Mouse (Mus musculus) forebrain, embryonic 11.5 days (tissue): ENCODE results near the gene Sltm. TPM values are rescaled to one million over a fixed set of nuclear protein-coding genes. Genes with fewer than 3 reads are reported as not detected.

Experiments used
- ATAC-seq: fragments of 200-750 bp; cut with Nextera tagmentation; replicated peaks from 2 replicates; pipeline ENCODE4 v1.8.0; 2017; ENCODE audit warnings: moderate TSS enrichment; ENCODE audit not compliant: low FRiP score
- DNase-seq: peaks from one replicate; pipeline ENCODE4 v3.0.0-alpha.2; 2017; ENCODE audit warnings: low spot score
- H3K27ac ChIP-seq: fragments of 300-500 bp; sonication (generic); 2 replicates; pipeline ENCODE4 v1.5.1; 2014; ENCODE audit warnings: low read depth, low read length
- H3K27me3 ChIP-seq: fragments of 300-500 bp; sonication (generic); 2 replicates; pipeline ENCODE4 v1.6.1; 2014; ENCODE audit warnings: mild to moderate bottlenecking, low read length, mixed read lengths; ENCODE audit not compliant: control insufficient read depth, insufficient read depth
- H3K36me3 ChIP-seq: fragments of 300-500 bp; sonication (generic); 2 replicates; pipeline ENCODE4 v1.6.1; 2014; ENCODE audit warnings: mild to moderate bottlenecking, low read length, moderate library complexity, mixed read lengths; ENCODE audit not compliant: control insufficient read depth, insufficient read depth
- H3K4me1 ChIP-seq: fragments of 300-500 bp; sonication (generic); replicated peaks from 2 replicates; pipeline ENCODE4 v1.6.1; 2014; ENCODE audit warnings: low read length, mixed read lengths; ENCODE audit not compliant: control insufficient read depth, insufficient read depth
- H3K4me2 ChIP-seq: fragments of 300-500 bp; sonication (generic); 2 replicates; pipeline ENCODE4 v1.6.1; 2014; ENCODE audit warnings: low read depth, mild to moderate bottlenecking, low read length, moderate library complexity, mixed read lengths; ENCODE audit not compliant: severe bottlenecking
- H3K4me3 ChIP-seq: fragments of 300-500 bp; sonication (generic); 2 replicates; pipeline ENCODE4 v1.5.1; 2014; ENCODE audit warnings: low read depth, low read length
- H3K9ac ChIP-seq: fragments of 300-500 bp; sonication (generic); 2 replicates; pipeline ENCODE4 v1.6.1; 2014; ENCODE audit warnings: low read length
- H3K9me3 ChIP-seq: fragments of 300-500 bp; sonication (generic); 2 replicates; pipeline ENCODE4 v1.6.1; 2016; ENCODE audit warnings: low read length, mixed read lengths; ENCODE audit not compliant: control insufficient read depth
- WGBS: fragments of 180-500 bp; shearing (Covaris S2); extraction: QIAGEN DNeasy Blood & Tissue Kit; methylation state at CpG from one replicate; pipeline ENCODE4 v1.1.7; 2014; 5-methylcytosine and 5-hydroxymethylcytosine counted together
- polyA plus RNA-seq: library from polyadenylated mRNA; unstranded; fragments of >200 nt; fragmentation: Nextera tagmentation; extraction: Ambion mirVana; gene quantifications from 2 replicates; pipeline ENCODE4 v1.2.1, GENCODE M21; 2014

The Sltm gene
- polyA plus RNA-seq, 1 experiment from 2014 or later = 80.2 TPM

DNA sequence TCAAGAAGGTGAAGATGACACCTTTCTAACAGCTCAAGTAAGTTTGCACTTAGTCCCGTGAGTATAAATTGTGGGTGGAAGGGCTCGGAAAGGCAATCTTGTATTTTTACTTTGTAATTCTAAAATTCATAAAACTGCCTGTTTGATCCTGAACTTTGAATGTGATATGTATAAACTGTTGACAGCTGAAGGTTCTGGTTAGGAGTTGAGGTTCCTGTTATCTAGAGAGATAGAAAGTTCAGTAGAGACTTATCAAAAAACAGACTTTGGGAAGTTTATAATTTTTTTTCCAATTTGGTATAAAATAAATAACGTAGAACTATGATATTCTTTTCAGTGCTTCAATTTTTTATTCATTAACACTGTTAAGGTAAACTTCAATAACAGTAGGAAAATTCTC, 20.3 kb downstream of the Sltm start:
- DNase-seq (no peak), ATAC-seq (no peak)
- Histone ChIP-seq H3K36me3 (no peaks in the 10 kb centered on the region), H3K27me3 (no peaks in the 10 kb centered on the region), H3K4me3 (no peak overlapping the region), H3K9me3 (no peaks in the 10 kb centered on the region), H3K4me2 (no peak overlapping the region), H3K27ac (no peak overlapping the region), H3K9ac (no peak overlapping the region), H3K4me1 (no peaks in the 10 kb centered on the region)
- 93% methylated on average over 3 of the region's 3 CpGs for WGBS

DNA sequence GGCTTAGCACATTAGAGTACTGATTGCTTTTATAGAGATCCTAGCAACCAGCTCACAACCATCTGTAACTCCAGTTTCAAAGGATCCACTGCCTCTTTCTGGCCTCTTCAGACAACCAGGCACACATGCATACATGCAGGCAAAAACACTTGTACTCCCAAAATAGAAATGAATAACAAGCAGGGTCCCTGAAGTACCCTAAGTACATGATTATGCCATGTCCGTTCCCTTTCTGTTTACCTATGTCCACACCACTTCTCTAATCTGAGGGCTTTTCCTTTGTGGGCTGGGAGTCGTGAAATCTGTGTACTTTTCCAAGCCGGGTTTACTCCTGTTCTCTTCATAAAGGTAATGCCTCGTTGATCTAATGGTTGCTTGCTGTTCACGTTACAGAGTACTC, 25.1 kb downstream of the Sltm start:
- Histone ChIP-seq H3K36me3 (no peaks in the 10 kb centered on the region), H3K4me2 (no peak overlapping the region), H3K4me1 (no peaks in the 10 kb centered on the region), H3K27ac (no peak overlapping the region), H3K4me3 (no peak overlapping the region), H3K27me3 (no peaks in the 10 kb centered on the region), H3K9me3 (no peaks in the 10 kb centered on the region), H3K9ac (no peak overlapping the region)
- ATAC-seq (no peak), DNase-seq (no peak)
- 90% methylated on average over 5 of the region's 5 CpGs for WGBS

DNA sequence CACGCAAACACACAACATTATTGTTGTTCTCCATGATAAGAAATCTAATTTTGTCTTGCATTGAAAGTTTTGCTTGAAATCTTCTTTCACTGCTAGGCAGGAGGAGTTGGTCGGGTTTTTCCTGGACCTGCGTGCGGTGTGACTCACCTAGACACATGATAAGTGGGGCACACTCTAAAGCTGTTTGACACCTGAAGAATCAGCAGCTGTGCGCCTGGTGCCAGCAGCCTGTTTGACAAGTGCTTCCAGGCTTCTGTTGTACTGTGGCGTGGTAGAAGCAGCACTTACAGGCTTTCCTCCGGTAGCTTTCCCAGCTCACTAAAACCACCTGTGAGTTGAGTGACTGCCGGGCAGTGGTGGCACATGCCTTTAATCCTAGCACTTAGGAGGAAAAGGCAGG, 27.8 kb downstream of the Sltm start:
- H3K9me3 ChIP-seq = no peaks in the 10 kb centered on the region
- H3K27me3 ChIP-seq = no peaks in the 10 kb centered on the region
- WGBS = 94% methylated on average over 8 of the region's 8 CpGs
- H3K27ac ChIP-seq = no peak overlapping the region
- ATAC-seq (no peak), DNase-seq (no peak)
- no peak overlapping the region for H3K4me2 ChIP-seq
- H3K9ac ChIP-seq = no peak overlapping the region
- H3K4me3 ChIP-seq = no peak overlapping the region
- peaks cover 3% of the 10 kb centered on the region; the same call in 1 of the 2 replicates for H3K36me3 ChIP-seq
- H3K4me1 ChIP-seq = no peaks in the 10 kb centered on the region

GRCm38 (mm10) chr9:70578123-70578522, 35.6 kb downstream of the Sltm start:
- H3K9ac ChIP-seq = no peak overlapping the region
- no peaks in the 10 kb centered on the region for H3K27me3 ChIP-seq
- H3K4me3 ChIP-seq = no peak overlapping the region
- DNase-seq = no peak
- no peak for ATAC-seq
- H3K36me3 ChIP-seq = peaks cover 3% of the 10 kb centered on the region; the same call in 1 of the 2 replicates
- H3K4me1 ChIP-seq = no peaks in the 10 kb centered on the region
- H3K9me3 ChIP-seq = no peaks in the 10 kb centered on the region
- H3K27ac ChIP-seq = no peak overlapping the region
- H3K4me2 ChIP-seq = no peak overlapping the region
- 96% methylated on average over 2 of the region's 2 CpGs for WGBS

DNA sequence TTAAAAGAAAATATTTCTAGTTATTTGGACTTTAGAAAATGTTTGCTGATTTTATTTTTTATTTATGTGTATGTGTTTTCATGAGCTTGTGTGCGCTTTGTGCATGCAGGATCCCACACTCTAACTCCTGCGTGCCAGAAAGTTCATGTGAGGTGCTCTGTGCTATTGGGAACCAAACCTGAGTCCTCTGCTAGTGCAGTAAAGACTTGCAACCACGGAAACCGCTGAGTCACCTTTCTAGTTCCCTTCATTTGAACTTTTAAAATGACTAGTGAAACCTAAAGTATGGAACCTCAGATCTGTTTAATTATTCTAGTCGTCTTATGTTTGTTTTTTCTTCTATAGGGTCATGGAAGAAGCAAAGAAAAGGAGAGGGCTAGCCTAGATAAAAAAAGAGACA, 38.4 kb downstream of the Sltm start:
- WGBS = 95% methylated on average over 5 of the region's 5 CpGs
- ATAC-seq (no peak), DNase-seq (no peak)
- Histone ChIP-seq H3K36me3 (peaks cover 2% of the 10 kb centered on the region; the same call in 1 of the 2 replicates), H3K4me1 (no peaks in the 10 kb centered on the region), H3K27ac (no peak overlapping the region), H3K4me2 (no peak overlapping the region), H3K9me3 (no peaks in the 10 kb centered on the region), H3K27me3 (no peaks in the 10 kb centered on the region), H3K9ac (no peak overlapping the region), H3K4me3 (no peak overlapping the region)

GRCm38 (mm10) chr9:70584641-70585040, 42.1 kb downstream of the Sltm start:
- 90% methylated on average over 14 of the region's 14 CpGs for WGBS
- Histone ChIP-seq H3K9ac (no peak overlapping the region), H3K4me2 (no peak overlapping the region), H3K27ac (no peak overlapping the region), H3K4me3 (no peak overlapping the region), H3K9me3 (no peaks in the 10 kb centered on the region), H3K27me3 (no peaks in the 10 kb centered on the region), H3K4me1 (no peaks in the 10 kb centered on the region), H3K36me3 (peaks cover 18% of the 10 kb centered on the region; the same call in 1 of the 2 replicates)
- no peak for ATAC-seq
- no peak for DNase-seq

DNA sequence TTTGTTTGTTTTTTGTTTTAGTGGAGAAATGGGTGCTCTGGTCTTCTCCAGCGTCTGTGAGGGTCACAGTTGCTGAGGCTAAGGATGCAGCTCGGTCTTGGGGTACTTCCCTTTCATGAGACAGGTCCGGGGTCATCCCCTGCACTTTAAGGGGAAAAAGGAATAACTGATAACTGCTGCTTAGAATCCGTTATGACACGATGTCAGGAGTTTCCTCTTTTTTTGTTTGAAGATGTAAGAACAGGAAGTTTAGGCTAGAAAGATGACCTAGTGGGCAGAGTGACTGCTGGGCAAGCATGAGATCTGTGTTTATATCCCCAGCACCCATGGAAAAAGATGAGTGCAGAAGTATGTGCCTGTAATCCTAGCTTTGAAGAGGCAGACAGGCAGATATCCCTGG, 42.6 kb downstream of the Sltm start:
- Histone ChIP-seq H3K4me2 (no peak overlapping the region), H3K27ac (no peak overlapping the region), H3K9ac (no peak overlapping the region), H3K27me3 (no peaks in the 10 kb centered on the region), H3K4me1 (no peaks in the 10 kb centered on the region), H3K36me3 (peaks cover 18% of the 10 kb centered on the region; the same call in 1 of the 2 replicates), H3K4me3 (no peak overlapping the region), H3K9me3 (no peaks in the 10 kb centered on the region)
- no peak for DNase-seq
- WGBS = 92% methylated on average over 5 of the region's 5 CpGs
- ATAC-seq = no peak

DNA sequence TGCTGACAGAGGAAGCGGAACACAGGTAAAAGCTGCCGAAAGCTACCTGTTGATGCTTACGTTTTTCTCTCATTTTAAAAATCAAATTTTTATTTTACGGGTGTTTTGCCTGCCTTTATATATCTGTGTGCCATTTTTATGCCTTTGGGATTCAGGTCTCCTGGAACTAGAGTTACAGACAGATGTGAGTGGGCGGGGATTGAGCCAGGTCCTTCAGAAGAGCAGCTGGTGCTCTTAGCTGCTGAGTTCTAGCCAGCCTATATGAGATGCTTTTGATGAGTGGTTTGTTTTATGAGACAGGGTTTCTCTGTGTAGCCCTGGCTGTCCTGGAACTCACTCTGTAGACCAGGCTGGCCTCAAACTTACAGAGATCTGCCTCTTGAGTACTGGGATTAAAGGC, 44.6 kb downstream of the Sltm start:
- no peak for DNase-seq
- Histone ChIP-seq H3K9ac (no peak overlapping the region), H3K27me3 (no peaks in the 10 kb centered on the region), H3K9me3 (no peaks in the 10 kb centered on the region), H3K36me3 (peaks cover 18% of the 10 kb centered on the region; the same call in 1 of the 2 replicates), H3K4me1 (no peaks in the 10 kb centered on the region), H3K27ac (no peak overlapping the region), H3K4me3 (no peak overlapping the region), H3K4me2 (no peak overlapping the region)
- 92% methylated on average over 5 of the region's 5 CpGs for WGBS
- ATAC-seq = no peak

GRCm38 (mm10) chr9:70590775-70591174, 48.2 kb downstream of the Sltm start:
- H3K4me3 ChIP-seq = no peak overlapping the region
- 90% methylated on average over 4 of the region's 4 CpGs for WGBS
- H3K4me1 ChIP-seq = no peaks in the 10 kb centered on the region
- no peak overlapping the region for H3K27ac ChIP-seq
- ATAC-seq (no peak), DNase-seq (no peak)
- no peaks in the 10 kb centered on the region for H3K27me3 ChIP-seq
- no peak overlapping the region for H3K4me2 ChIP-seq
- H3K36me3 ChIP-seq = peaks cover 21% of the 10 kb centered on the region; the same call in 1 of the 2 replicates
- no peaks in the 10 kb centered on the region for H3K9me3 ChIP-seq
- H3K9ac ChIP-seq = no peak overlapping the region
